Mouse (Mus musculus) stomach, postnatal 0 days (tissue): ENCODE measurements around the gene Ptcra.

Source experiments
- CTCF ChIP-seq: IDR thresholded peaks from 2 replicates; pipeline ENCODE4 v1.5.1; 2016; ENCODE audit warnings: antibody characterized with exemption, low read depth, mild to moderate bottlenecking, moderate library complexity
- EP300 ChIP-seq: optimal IDR thresholded peaks from 2 replicates; pipeline ENCODE3; 2016; ENCODE audit warnings: antibody characterized with exemption

DNA sequence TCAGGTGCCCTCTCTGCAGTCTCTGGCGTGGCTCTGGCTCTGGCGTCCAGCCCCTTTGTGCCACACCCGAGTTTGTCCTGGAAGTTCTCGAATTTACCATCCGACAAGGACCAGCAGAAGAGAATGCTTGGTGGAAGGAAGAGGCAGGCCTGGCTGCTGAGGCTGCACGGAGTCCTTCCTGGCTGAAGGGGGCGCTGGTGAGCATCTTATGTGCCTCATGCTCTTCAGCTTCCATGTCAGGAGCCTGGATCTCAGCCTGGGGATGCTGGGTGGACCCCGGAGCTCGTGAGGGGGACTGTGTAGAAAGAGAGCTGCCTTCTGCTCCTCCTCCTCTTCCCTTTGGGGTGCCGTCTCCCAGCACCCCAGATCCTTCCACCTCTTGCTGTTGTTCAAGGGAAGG lies 27.4 kb downstream of the Ptcra start:
- no peak for TF ChIP-seq EP300
- peak; percentile 66 for TF ChIP-seq CTCF
